9 mouse cellular contexts compared by ENCODE assay signal in genomic region chr9:60458468-60458962, GRCm38 (mm10).
DNase-seq lines count a peak whose midpoint lies in the region; ATAC-seq and TF ChIP-seq lines count a peak whose summit lies in the region.
"Had no signal": no experiment of that assay in that cellular context is flagged by ENCODE, and none has a peak within 500 bp of the region (broad histone marks: within the 10 kb centered on the region; RNA-seq: fewer than 3 reads in every experiment).

No protein-coding gene starts in this region.

- no peak overlapping the region for H3K27ac ChIP-seq in left cerebral cortex, adult 2 months
- peak overlapping the region; percentile 92 for H3K27ac ChIP-seq in forebrain, embryonic 13.5 days
- H3K27ac ChIP-seq in intestine, embryonic 16.5 days (ENCODE audit: low read length) = peak overlapping the region; percentile 81
- no peak overlapping the region for H3K27ac ChIP-seq in neural tube, embryonic 12.5 days

- peak overlapping the region; percentile 33 for H3K4me3 ChIP-seq in left cerebral cortex, adult 2 months
- H3K4me3 ChIP-seq in forebrain, embryonic 13.5 days = no peak overlapping the region
- no peak overlapping the region for H3K4me3 ChIP-seq in intestine, embryonic 16.5 days (ENCODE audit: low read length)
- H3K4me3 ChIP-seq in neural tube, embryonic 12.5 days = no peak overlapping the region

- H3K4me1 ChIP-seq in forebrain, embryonic 13.5 days = peaks cover 63% of the 10 kb centered on the region
- 0 out of 2 replicates have a peak, but pooled peaks cover 12% of the 10 kb centered on the region for H3K4me1 ChIP-seq in intestine, embryonic 16.5 days (ENCODE audit: control insufficient read depth, insufficient read depth, low read length)
- H3K4me1 ChIP-seq in neural tube, embryonic 12.5 days = peaks cover 34% of the 10 kb centered on the region

- TF ChIP-seq CTCF in left cerebral cortex, adult 2 months (IDR thresholded peaks at IDR 0.05) = no peak

- H3K27me3 ChIP-seq in forebrain, embryonic 13.5 days = no peaks in the 10 kb centered on the region
- H3K27me3 ChIP-seq in intestine, embryonic 16.5 days (replicated peaks; ENCODE audit: control insufficient read depth, insufficient read depth, low read length) = no peaks in the 10 kb centered on the region
- H3K27me3 ChIP-seq in neural tube, embryonic 12.5 days (replicated peaks) = no peaks in the 10 kb centered on the region

- 29% methylated on average over 14 of the region's 14 CpGs for WGBS in forebrain, embryonic 13.5 days
- WGBS in intestine, embryonic 16.5 days = 40% methylated on average over 14 of the region's 14 CpGs
- 33% methylated on average over 14 of the region's 14 CpGs for WGBS in neural tube, embryonic 12.5 days

- no peak for ATAC-seq in forebrain, embryonic 13.5 days
- ATAC-seq in intestine, embryonic 16.5 days = peak; percentile 38; the same call in 1 of the 2 replicates
- ATAC-seq in neural tube, embryonic 12.5 days (ENCODE audit: low FRiP score, low read depth) = no peak; the same call in 1 of the 2 replicates
- ATAC-seq in erythroid progenitor cell, adult 5-6 weeks (replicated peaks; ENCODE audit: low FRiP score, poor library complexity, severe bottlenecking) = no peak

- no peaks in the 10 kb centered on the region for H3K36me3 ChIP-seq in forebrain, embryonic 13.5 days (ENCODE audit: poor library complexity, severe bottlenecking)
- no peaks in the 10 kb centered on the region for H3K36me3 ChIP-seq in intestine, embryonic 16.5 days (ENCODE audit: control insufficient read depth, insufficient read depth, low read length)
- no peaks in the 10 kb centered on the region for H3K36me3 ChIP-seq in neural tube, embryonic 12.5 days

- peak; percentile 17 to 22 for DNase-seq in left cerebral cortex, adult 2 months (ENCODE audit: extremely low spot score in 1 of 2, low spot score in 2 of 2)
- no peak for DNase-seq in left cerebral cortex, adult 11 months (ENCODE audit: low spot score)
- DNase-seq in embryo, embryonic 9.5 days (ENCODE audit: extremely low spot score) = no peak
- DNase-seq in spleen, adult 12 weeks (ENCODE audit: low spot score) = no peak
- DNase-seq: liver had no signal

- no peaks in the 10 kb centered on the region for H3K9me3 ChIP-seq in forebrain, embryonic 13.5 days (replicated peaks)
- H3K9me3 ChIP-seq in intestine, embryonic 16.5 days (ENCODE audit: control insufficient read depth, low read length) = no peaks in the 10 kb centered on the region
- no peaks in the 10 kb centered on the region for H3K9me3 ChIP-seq in neural tube, embryonic 12.5 days

- intact Hi-C loops in left cerebral cortex, adult 2 months (cut with DNase I) = no loop called here

- H3K4me2 ChIP-seq in forebrain, embryonic 13.5 days = peak overlapping the region; percentile 50
- peak overlapping the region; percentile 10; the same call in 1 of the 2 replicates for H3K4me2 ChIP-seq in intestine, embryonic 16.5 days (ENCODE audit: low read depth, low read length)
- peak overlapping the region; percentile 32; the same call in 1 of the 2 replicates for H3K4me2 ChIP-seq in neural tube, embryonic 12.5 days (replicated peaks)

- H3K9ac ChIP-seq in forebrain, embryonic 13.5 days = no peak overlapping the region
- H3K9ac ChIP-seq in intestine, embryonic 16.5 days (ENCODE audit: low read depth, low read length) = peak overlapping the region; percentile 15; the same call in 1 of the 2 replicates
- no peak overlapping the region for H3K9ac ChIP-seq in neural tube, embryonic 12.5 days

Comparison
In these comparisons a context has a peak if more than half of its experiments do, and no peak if none do; other contexts are left out.
1. DNase-seq: peak in left cerebral cortex, adult 2 months (2 of 2); none in left cerebral cortex, adult 11 months (single experiment), embryo, embryonic 9.5 days (single experiment) and spleen, adult 12 weeks (single experiment).
2. H3K27ac ChIP-seq: peak in forebrain, embryonic 13.5 days (single experiment) and intestine, embryonic 16.5 days (single experiment); none in left cerebral cortex, adult 2 months (single experiment) and neural tube, embryonic 12.5 days (single experiment).
3. Peak in every context shown above with its lines, with median percentiles within 50 percentile points of each other: H3K4me2 ChIP-seq.